Mouse (Mus musculus) erythroid progenitor cell, adult 5-6 weeks (primary cell): ENCODE data around the gene Gucy1b2. TPM values are rescaled to one million over a fixed set of nuclear protein-coding genes. Genes with fewer than 3 reads are reported as not detected.

Experiments
- ATAC-seq: replicated peaks from 2 replicates; pipeline ENCODE4 v1.8.0; 2016; ENCODE audit warnings: moderate number of reproducible peaks, mild to moderate bottlenecking, moderate TSS enrichment, inconsistent platforms; ENCODE audit not compliant: poor library complexity, low FRiP score, severe bottlenecking
- total RNA-seq, 2 experiments: library from RNA; stranded (forward) in 1 of 2; stranded (reverse) in 1 of 2; fragments of 150-400 nt in 1 of 2; fragments of 186-747, 209-891 nt in 1 of 2; gene quantifications; 2 replicates each; pipeline versions ENCODE4 v1.2.3 to v1.2.4; 2015 to 2017; ENCODE audit warnings: low replicate concordance in 2 of 2

The Gucy1b2 gene
- total RNA-seq, 2 experiments from 2014 or later = not detected

DNA sequence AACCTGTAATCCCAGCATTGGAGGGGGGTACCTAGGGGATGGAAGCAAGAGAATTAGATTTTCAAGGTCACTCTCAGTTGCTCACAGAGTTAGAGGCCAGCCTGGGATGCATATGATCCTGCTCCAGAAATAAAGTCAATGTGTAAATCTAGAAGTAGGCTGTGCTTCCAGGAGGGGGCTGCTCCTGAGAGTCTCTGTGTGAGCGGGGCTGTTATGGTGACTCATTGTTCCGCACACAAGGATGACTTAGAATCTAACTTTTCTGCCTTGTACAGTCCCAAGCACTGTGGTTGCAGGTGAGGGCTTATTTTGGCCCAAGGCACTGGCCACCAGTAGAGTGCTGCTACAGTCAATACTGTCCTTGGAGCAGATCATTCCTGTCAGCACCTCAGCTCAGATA is 76.7 kb downstream of the Gucy1b2 start:
- no peak for ATAC-seq

DNA sequence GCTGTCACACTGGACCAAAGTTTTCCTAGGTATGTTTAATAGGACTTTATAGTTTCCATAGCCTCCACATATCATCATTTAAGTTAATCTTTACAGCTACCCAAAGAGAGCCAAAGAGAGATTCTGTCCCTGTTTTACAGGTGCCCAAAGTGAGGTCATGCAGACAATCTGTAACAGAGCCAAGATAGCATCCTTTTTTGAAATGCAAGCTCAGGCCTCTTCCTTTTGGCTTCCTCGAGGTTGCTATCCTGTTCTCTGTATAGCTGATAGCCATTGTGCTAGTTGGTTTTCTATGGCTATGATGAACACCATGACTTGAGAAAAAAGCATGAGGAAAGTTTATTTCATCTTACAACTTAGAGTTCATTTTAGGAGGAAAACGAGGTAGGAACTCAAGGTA is 80.0 kb downstream of the Gucy1b2 start:
- no peak for ATAC-seq

DNA sequence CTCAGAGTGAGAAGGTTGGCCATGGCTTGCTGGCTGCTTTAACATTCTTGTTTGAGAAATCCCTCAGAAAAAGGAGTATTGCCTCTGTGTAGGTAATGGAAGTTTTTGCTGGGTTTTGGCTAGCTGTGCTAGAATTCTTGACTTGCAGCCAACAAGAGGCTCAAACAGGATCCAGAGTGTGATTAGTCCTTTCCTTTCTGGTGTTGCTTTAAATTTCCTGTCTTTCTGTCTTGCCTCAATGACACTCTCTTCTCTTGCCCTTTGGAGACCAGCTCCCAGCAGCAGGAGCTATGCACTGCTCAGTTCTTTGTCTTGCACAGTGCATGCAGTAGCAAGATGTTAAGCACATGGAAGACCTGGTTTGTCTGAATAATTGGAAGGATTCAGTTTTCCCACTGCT is 80.4 kb downstream of the Gucy1b2 start:
- ATAC-seq = no peak

DNA sequence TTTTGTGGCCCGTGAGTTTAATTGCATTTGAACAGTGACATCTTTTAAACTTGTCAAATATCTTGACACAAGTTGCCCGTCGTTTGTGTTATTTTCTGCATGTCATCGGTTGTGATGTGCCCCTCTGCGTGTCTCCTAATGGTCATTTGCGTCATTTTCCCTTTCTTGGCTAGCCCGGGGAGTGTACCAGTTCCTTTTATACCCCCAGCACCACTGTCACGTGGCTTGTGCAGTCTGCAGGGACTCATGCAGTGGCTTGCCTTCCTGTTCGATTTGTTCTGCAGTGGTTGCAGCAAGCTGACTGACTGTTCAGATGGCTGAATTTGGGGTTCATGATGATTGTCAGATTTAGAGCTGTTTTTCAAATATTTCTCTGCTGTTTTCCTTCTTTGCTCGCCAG is 82.1 kb downstream of the Gucy1b2 start:
- no peak for ATAC-seq

DNA sequence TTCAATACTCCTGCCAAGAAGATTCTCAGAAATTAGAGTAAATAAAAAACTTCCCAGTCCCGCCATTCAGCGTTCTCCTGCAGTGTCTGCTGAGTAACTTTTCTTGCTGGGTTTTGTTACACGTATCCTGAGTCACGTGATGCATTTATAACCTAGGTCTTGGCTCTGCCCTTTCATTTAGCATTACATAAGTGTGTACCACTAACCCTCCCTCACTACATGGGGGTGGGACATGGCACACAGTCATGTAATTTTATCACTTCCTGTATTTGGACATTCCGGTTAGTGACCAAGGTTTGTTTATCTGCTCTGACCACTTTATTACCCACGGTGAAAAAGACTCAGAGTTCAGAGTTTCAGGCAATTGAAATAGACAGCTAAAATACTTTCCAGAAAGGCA is 85.3 kb downstream of the Gucy1b2 start:
- no peak for ATAC-seq

DNA sequence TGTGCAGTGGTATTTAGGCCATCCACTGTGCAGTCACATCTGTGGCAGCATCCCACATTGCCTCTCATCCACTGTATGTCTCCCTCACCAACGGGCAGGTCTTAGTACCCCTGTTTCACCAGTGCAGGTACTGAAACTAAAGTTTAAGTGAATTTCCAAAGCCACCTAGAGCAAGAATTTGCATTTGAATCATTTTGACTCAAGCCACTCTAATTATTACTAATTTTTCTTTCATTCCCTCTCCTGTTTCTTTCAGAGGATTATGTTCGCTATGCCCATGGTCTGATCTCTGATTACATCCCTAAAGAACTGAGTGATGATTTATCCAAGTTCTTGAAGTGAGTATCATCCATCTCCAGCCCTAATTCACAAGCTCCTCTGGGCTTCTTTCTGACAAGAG is 92.3 kb downstream of the Gucy1b2 start:
- no peak for ATAC-seq

DNA sequence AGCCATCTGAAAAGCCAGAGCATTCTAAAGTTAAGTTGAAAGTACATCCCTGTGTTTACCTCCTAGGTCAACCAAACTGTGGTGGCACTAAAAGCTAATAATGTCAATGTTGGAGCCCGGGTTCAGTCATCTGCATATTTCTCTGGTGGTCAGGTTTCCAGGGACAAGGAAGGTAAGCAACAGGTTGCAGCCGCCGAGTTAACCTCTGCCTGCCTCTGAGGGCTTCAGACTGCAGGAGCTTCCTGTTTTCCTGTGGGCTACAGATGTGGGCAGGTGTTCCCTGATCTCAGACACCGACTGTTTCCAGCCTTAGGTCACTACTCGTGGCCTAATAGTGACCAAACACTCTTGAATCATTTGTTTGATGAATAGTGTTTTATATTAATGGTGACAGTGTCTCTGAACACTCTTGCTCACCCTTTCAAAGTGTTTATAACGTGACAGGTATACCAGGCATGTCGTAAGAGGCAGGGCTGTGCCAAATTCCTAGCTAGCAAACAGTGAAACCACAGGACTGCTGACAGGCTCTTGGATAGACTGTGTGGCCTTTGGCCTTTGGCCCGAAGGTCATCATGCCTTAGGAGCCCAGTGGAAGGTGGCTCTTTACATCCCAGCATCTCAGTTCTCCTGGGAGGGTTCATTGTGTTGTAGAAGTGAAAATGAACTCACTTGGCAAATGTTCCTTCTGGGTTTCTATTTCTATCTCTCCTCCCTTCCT is 94.7 kb downstream of the Gucy1b2 start:
- no peak for ATAC-seq

DNA sequence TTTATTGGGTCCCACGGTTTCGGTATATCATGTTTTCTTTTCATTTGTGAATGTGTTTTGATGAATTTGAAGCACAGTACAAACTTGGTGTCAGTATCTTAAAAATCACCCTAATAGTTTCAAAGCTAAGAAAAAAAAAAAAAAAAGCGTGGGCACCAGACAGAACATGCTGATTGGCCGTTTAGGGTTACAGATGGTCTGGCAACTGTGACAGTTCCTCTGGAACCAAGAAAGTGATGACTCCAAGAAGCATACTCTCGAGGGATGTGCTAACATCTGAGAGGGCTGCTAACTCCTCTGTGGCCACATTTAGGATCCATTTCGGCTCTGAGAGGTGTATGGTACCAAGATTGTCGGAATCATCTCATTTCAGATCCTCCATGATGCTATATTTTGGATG is 100.9 kb downstream of the Gucy1b2 start:
- ATAC-seq = no peak

DNA sequence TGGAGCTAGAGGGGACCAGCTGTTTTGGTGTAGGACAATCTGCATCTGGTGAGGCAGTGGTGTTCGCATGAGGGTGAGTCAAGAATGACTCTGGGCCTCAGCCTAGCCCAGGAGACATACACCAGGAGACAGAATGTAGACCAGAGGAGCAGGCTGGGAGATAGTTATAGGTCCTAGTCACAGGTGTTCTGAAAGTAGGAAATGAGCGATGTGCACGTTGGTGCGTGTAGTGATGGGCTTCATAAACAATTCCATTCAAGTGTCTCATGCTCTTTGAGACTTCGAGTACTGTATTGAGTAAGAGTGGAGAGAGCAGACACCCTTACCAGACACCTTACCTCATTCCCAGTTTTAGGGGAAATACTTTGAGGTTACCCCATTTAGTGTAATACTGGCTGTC is 102.3 kb downstream of the Gucy1b2 start:
- no peak for ATAC-seq

DNA sequence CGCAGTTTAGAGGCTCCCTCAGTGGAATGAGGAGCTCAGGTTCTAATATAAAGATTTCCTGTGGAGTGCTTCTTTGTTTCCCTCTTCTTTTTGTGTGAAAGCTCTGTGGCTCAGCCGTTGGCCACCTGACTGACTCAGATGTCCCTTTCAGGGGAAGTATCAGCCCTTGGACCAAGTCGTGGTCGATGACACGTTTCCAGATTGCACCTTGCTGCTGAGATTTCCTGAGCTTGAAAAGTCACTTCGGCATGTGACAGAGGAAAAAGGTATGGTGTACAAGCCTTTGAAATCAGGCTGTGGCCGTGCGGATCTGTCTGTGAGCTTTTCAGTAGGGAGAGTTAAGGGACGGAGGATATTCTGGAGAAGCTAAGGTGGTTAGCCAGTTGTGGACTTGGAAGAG is 102.7 kb downstream of the Gucy1b2 start:
- no peak for ATAC-seq

DNA sequence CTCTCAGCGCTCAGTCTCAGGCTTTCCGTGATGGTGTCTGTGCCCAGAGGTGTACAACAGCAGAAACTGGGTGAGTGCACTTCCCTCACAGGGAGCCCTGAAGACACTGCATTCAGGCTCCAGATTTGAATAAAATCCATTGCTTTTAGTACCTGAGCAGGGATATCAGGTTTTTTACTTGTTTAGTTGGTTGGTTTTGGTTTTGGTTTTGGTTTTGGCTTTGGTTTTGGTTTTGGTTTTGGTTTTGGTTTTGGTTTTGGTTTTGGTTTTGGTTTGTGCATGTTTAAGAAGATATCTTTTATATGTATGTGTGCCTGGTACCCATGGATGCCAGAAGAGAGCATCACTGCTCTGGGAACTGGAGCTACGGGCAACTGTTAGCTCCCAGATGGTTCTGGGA is 105.2 kb downstream of the Gucy1b2 start:
- no peak for ATAC-seq

DNA sequence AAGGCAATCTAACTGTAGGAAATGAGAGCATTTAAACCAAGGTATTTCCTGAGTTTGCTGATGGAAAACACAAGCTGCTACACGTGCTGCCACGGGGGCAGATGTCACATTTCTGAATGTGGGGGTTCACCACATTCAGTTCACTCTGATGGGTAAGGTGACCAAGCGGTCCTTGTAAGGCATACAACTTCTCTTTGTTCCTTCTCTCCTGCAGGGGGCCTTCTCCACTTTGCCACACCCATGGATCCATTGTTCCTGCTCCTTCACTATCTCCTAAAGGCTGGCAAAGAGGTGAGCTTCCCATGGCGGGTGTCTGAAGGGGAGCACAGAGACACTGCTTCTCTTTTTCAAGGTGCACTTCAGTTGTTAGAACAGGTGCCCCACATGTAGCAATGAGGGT is 105.9 kb downstream of the Gucy1b2 start:
- ATAC-seq = no peak

DNA sequence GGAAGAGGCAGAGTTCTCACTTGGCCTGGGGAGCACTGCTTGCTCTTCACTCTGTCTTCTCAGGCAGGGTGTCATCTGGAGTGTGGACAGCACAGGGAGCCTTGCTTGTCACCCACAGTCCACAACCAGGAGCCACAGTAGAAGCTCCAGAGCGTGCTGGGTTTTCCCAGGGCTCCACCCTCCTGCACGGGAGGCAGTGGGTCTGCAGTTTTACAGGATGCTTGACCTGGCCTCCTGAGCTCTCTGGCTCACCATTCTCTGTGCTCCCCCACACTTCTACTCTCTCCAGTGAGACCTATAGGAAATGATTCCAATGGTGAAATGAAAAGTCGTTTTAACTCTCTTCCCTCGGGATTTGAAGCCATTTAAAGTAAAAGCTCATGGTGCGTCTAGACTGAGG is 106.3 kb downstream of the Gucy1b2 start:
- no peak for ATAC-seq

DNA sequence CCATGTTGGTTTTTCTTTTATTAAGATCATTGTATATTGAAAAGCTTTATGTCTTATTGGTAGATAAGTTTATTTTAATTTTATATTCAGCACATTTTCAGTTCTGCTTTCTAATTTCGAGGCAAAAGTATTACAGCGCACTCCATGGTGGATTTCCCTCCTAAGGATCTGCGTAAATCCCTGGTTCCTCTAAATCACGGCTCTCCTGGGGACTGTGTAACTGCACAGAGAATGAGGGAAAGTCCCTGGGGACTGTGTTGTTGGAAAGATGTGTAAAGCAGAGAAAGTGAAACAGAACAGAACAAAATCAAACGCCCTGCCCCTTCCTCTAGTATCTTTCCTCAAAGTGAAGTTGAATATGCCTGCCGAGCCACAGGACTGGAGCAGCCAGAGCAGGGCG is 109.0 kb downstream of the Gucy1b2 start:
- ATAC-seq = no peak

DNA sequence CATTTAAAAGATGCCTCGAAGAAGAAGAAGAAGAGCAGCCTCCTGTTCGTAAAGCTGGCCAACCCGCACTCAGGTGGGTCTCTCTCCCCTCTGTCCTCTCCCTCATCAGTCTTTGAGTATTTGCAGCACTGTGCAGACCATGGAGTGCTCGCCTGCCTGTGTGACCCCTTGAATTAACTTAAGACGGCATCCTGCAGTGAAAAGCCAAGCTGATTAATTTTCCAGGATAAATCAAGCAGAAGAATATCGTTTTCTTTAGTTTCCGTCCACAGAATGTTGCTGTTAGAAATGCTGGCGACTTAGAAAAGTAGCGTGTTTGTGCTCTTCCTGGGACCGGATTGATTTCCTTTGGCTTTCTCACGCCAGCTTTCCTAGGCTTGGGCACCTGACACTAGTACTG is 109.5 kb downstream of the Gucy1b2 start:
- no peak for ATAC-seq

Other genes with a start within 250 kb of the Gucy1b2 start
- 72.9 and 80.7 TPM in 2 replicates for gene Rnaseh2b, start 163.7 kb downstream of the Gucy1b2 start, total RNA-seq (2015; ENCODE audit: low replicate concordance)
- 56.4 and 59.7 TPM in 2 replicates for gene Rnaseh2b, start 163.7 kb downstream of the Gucy1b2 start, total RNA-seq (2017; ENCODE audit: low replicate concordance)
- gene Dleu7, start 163.2 kb downstream of the Gucy1b2 start, total RNA-seq (2015; ENCODE audit: low replicate concordance) = not detected in 2 replicates
- gene Dleu7, start 163.2 kb downstream of the Gucy1b2 start, total RNA-seq (2017; ENCODE audit: low replicate concordance) = not detected in 2 replicates
- gene Fam124a, start 99.4 kb upstream of the Gucy1b2 start, total RNA-seq (2015; ENCODE audit: low replicate concordance) = not detected in 2 replicates
- gene Fam124a, start 99.4 kb upstream of the Gucy1b2 start, total RNA-seq (2017; ENCODE audit: low replicate concordance) = not detected in 2 replicates
- not detected in 2 replicates for gene Gm4131, start 110.6 kb upstream of the Gucy1b2 start, total RNA-seq (2015; ENCODE audit: low replicate concordance)
- not detected in 2 replicates for gene Gm4131, start 110.6 kb upstream of the Gucy1b2 start, total RNA-seq (2017; ENCODE audit: low replicate concordance)
- not detected in 2 replicates for gene Serpine3, start 207.4 kb upstream of the Gucy1b2 start, total RNA-seq (2015; ENCODE audit: low replicate concordance)
- not detected in 2 replicates for gene Serpine3, start 207.4 kb upstream of the Gucy1b2 start, total RNA-seq (2017; ENCODE audit: low replicate concordance)